Mouse (Mus musculus) hindbrain, embryonic 10.5 days (tissue): ENCODE results near the gene Vgll4. TPM values are rescaled to one million over a fixed set of nuclear protein-coding genes. Genes with fewer than 3 reads are reported as not detected.

Experiments used
- DNase-seq: peaks from one replicate; pipeline ENCODE4 v3.0.0-alpha.2; 2017; ENCODE audit warnings: low spot score
- H3K27ac ChIP-seq: fragments of 300-500 bp; sonication (generic); 2 replicates; pipeline ENCODE4 v1.5.1; 2016; ENCODE audit warnings: mild to moderate bottlenecking, moderate library complexity
- H3K27me3 ChIP-seq: fragments of 300-500 bp; sonication (generic); 2 replicates; pipeline ENCODE4 v1.6.1; 2016; ENCODE audit warnings: mild to moderate bottlenecking; ENCODE audit not compliant: poor library complexity, insufficient read depth, severe bottlenecking
- H3K36me3 ChIP-seq: fragments of 300-500 bp; sonication (generic); 2 replicates; pipeline ENCODE4 v1.6.1; 2016; ENCODE audit warnings: mild to moderate bottlenecking, moderate library complexity
- H3K4me1 ChIP-seq: fragments of 300-500 bp; sonication (generic); replicated peaks from 2 replicates; pipeline ENCODE4 v1.6.1; 2016; ENCODE audit warnings: mild to moderate bottlenecking
- H3K4me3 ChIP-seq: fragments of 300-500 bp; sonication (generic); 2 replicates; pipeline ENCODE4 v1.5.1; 2016; ENCODE audit warnings: mild to moderate bottlenecking, moderate library complexity
- H3K9me3 ChIP-seq: fragments of 300-500 bp; sonication (generic); 2 replicates; pipeline ENCODE4 v1.6.1; 2016; ENCODE audit warnings: mild to moderate bottlenecking, moderate library complexity
- WGBS: fragments of 180-500 bp; shearing (Covaris S2); methylation state at CpG from one replicate; pipeline ENCODE4 v1.1.7; 2016; 5-methylcytosine and 5-hydroxymethylcytosine counted together
- polyA plus RNA-seq: library from polyadenylated mRNA; unstranded; fragments of >200 nt; fragmentation: Nextera tagmentation; extraction: Ambion mirVana; gene quantifications from 2 replicates; pipeline ENCODE4 v1.2.1, GENCODE M21; 2016

Gene Vgll4
- polyA plus RNA-seq, 1 experiment from 2014 or later: 73.3 TPM

DNA sequence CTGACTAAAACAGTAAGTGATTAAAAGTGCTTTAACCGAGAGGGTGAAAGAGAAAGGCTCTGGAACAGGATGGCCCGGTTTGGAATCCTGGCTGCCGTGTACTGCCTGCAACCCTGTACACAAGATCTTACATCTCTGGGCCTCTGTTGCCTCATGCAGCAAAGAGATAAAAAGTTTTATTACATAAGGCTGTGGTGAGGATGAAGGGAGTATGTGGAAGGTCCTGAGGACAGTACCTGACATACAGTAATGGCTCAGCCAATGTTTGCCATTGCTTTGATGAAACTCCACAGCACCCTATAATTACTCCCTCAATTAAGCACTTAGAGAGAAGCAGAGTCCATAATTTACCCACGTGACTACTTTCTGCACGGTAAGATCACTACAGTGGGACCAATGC lies 27.1 kb upstream of the Vgll4 start:
- H3K27ac ChIP-seq: no peak overlapping the region
- WGBS: 89% methylated on average over 5 of the region's 5 CpGs
- DNase-seq: no peak
- no peaks in the 10 kb centered on the region for H3K4me1 ChIP-seq
- H3K27me3 ChIP-seq: no peaks in the 10 kb centered on the region
- H3K4me3 ChIP-seq: no peak overlapping the region
- 0 out of 2 replicates have a peak, but pooled peaks cover 2% of the 10 kb centered on the region for H3K9me3 ChIP-seq
- peaks cover 14% of the 10 kb centered on the region for H3K36me3 ChIP-seq

DNA sequence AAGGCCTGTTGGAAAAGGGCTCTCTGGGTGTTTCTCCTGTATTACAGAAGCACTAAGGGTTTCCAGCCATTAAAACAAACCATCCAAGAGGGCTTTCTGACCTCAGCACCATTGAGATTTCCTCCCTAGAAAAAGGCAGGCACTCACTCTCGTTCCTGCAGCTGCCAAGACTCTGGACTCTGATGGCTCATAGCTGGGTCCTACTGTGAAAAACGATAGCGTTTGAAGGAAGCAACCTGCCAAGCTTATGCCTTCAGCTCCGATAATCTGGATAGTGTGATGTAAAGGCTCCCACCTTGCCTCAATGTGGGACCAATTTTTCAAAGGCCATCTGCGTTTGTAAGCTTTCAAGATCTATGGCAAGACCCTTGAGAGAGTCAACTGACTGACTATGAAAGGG lies 24.3 kb upstream of the Vgll4 start:
- Histone ChIP-seq H3K4me1 (peaks cover 8% of the 10 kb centered on the region; the same call in 1 of the 2 replicates), H3K4me3 (no peak overlapping the region), H3K9me3 (0 out of 2 replicates have a peak, but pooled peaks cover 2% of the 10 kb centered on the region), H3K36me3 (no peaks in the 10 kb centered on the region), H3K27ac (no peak overlapping the region), H3K27me3 (no peaks in the 10 kb centered on the region)
- WGBS: 91% methylated on average over 5 of the region's 5 CpGs
- DNase-seq: no peak

DNA sequence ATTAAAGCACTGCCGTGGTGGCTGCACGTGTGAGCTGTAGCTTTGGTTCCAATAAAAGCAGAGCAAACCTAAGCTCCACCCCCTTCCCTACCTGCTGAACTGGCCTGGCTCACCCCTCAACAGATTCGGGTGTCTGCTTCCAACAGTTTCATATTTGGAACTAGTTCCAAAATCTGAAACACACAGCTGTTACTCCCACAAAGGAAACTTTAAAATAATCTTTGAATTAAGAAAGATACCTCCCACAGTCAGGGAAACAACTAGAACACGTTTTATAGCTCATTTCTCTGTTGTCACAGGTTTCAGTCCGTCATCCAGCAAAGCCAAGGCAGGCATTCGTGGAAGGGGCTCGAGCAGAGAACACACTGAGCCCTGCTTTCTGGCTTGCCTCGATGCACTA lies 23.9 kb upstream of the Vgll4 start:
- no peak overlapping the region for H3K27ac ChIP-seq
- peaks cover 10% of the 10 kb centered on the region; the same call in 1 of the 2 replicates for H3K4me1 ChIP-seq
- no peak for DNase-seq
- no peaks in the 10 kb centered on the region for H3K36me3 ChIP-seq
- H3K9me3 ChIP-seq: 0 out of 2 replicates have a peak, but pooled peaks cover 2% of the 10 kb centered on the region
- H3K27me3 ChIP-seq: no peaks in the 10 kb centered on the region
- no peak overlapping the region for H3K4me3 ChIP-seq
- 83% methylated on average over 8 of the region's 8 CpGs for WGBS

DNA sequence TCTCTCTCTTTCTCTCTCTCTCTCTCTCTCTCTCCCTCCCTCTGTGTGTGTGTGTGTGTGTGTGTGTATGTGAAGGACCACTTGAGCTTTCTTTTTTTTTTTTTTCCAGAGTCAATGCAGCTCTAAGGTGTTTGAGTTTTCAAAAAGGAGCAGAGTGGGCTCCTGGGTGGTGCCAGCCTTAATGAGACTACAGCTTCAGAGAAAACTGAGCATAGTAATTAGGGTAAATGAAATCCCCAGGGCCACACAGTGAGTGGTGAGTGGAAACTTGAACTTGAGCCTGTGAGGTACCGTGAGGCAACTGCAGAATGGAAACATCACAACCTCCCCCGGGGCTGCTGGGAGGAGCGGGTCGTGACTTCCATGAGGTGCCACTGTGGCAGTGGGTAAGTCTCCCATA lies 22.1 kb upstream of the Vgll4 start:
- no peaks in the 10 kb centered on the region for H3K36me3 ChIP-seq
- no peak overlapping the region for H3K4me3 ChIP-seq
- no peak overlapping the region for H3K27ac ChIP-seq
- H3K4me1 ChIP-seq: peaks cover 18% of the 10 kb centered on the region
- WGBS: 92% methylated on average over 4 of the region's 4 CpGs
- H3K9me3 ChIP-seq: 0 out of 2 replicates have a peak, but pooled peaks cover 2% of the 10 kb centered on the region
- no peak for DNase-seq
- H3K27me3 ChIP-seq: no peaks in the 10 kb centered on the region

DNA sequence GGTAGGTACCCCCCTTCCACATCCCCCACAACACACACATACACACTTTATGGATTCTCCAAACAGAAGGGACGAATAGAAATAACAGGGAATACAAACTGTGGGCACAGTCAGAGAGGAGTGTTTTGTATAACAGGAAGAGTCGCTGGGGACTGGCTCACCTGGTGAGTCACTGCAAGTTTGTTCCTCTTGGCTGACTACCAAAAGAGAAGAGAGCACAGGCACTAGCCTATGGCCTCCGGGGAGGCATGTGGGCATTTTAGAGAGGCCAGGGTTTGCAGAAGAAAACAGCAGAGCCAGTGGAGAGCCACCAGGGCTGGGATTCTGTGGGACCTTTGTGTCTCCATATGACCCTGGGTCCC lies 18.8 kb upstream of the Vgll4 start:
- 73% methylated on average over 3 of the region's 3 CpGs for WGBS
- no peak overlapping the region for H3K4me3 ChIP-seq

DNA sequence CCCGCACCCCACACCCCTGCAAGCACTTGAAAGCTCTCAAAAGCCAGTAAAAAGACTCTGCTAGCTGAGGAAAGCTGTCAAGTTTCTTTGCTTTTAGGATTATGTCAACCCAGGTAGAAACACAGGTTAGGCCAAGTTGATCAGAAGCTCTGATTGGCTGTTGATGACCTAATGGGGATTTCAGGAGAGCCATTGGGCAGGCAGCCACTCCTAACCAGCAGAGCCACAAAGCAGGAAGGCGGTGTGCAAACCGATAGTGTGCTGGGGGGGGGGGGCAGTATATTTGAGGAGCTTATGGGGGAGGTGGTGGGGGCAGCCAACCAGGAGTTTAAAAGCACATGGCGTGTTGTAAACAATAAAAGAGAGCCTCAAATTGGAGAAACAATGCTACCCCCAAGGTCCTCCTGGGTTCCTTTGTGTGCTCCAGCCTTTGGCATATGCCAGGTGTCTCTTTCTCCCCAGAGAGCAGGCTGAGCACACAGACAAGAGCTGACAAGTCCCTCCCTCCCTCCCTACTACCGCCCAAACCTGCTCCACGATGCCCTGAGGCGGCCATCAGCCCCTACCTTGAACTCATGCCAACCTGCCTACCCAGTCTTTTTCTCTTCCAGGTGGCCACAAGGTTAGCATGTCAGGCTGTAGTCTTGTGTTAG lies 18.3 kb upstream of the Vgll4 start:
- WGBS: 75% methylated on average over 7 of the region's 7 CpGs

More for the DNA sequence above, 18.8 kb upstream of the Vgll4 start:
- Histone ChIP-seq H3K4me1 (peaks cover 18% of the 10 kb centered on the region), H3K27me3 (no peaks in the 10 kb centered on the region), H3K27ac (no peak overlapping the region), H3K36me3 (no peaks in the 10 kb centered on the region), H3K9me3 (no peaks in the 10 kb centered on the region)
- DNase-seq: no peak

DNA sequence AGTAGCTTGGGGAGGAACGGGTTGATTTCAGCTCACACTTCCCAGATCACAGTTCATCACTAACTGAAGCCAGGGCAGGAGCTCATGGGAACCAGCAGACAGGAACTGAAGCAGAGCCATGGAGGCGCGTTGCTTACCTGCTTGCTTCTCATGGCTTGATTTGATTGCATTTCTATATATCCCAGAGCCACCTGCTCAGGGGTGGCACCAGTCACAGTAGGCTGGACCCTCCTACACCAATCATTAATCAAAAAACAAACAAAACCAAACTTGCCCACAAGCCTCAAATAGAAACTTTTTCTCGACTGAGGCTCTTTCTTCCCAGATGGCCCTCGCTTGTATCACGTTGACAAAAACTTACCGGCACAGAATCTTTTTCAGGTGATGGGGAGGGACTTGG lies 12.9 kb upstream of the Vgll4 start:
- Histone ChIP-seq H3K27ac (no peak overlapping the region), H3K4me1 (no peaks in the 10 kb centered on the region), H3K36me3 (no peaks in the 10 kb centered on the region), H3K4me3 (no peak overlapping the region), H3K9me3 (no peaks in the 10 kb centered on the region), H3K27me3 (no peaks in the 10 kb centered on the region)
- WGBS: 83% methylated on average over 7 of the region's 7 CpGs
- DNase-seq: no peak

More for the DNA sequence above, 18.3 kb upstream of the Vgll4 start:
- no peaks in the 10 kb centered on the region for H3K36me3 ChIP-seq
- H3K4me3 ChIP-seq: no peak overlapping the region
- H3K27me3 ChIP-seq: no peaks in the 10 kb centered on the region
- DNase-seq: no peak
- H3K4me1 ChIP-seq: peaks cover 18% of the 10 kb centered on the region
- no peaks in the 10 kb centered on the region for H3K9me3 ChIP-seq
- no peak overlapping the region for H3K27ac ChIP-seq

DNA sequence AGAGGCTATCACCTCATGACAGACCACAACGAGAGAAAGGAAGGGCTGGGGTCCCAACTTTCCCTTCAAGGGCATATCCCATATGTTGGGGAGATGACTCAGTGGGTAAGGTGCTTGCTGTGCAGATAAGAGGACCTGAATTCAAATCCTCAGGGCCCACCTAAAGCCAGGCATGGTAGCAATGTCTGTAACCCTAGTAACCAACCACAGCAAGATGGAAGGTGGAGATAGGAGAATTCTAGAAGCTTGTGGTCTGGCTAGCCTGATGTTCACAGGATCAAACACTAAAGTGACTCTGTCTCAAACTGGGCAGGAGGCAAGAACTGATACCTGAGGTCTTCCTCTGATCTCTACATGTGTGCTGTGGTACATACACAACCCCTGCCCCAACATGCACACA lies 9.9 kb upstream of the Vgll4 start:
- 92% methylated on average over 1 of the region's 1 CpGs for WGBS

DNA sequence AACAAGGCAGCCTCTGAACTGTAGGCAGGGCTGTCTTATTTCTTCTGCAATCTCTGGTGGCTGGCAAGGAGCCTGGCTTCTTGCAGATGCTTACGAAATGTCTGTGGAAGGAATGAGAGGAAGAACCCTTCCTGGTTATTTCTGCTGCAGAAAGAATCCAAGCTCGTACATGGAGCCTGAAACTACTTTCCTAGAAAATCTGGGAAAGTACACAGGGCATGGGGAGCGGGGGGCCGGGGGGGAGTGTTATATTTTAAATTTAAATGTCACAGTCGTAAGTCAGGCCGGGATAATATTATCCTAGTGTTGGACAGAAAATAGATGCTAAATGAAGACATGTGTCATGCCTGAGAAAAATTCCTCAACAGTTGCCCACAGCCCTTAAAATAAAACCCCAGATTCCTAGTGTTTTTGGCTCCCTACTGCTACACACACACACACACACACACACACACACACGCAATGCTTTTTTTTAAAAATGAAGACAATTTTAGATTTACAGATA lies 7.2 kb upstream of the Vgll4 start:
- Histone ChIP-seq H3K4me3 (no peak overlapping the region), H3K27me3 (peaks cover 13% of the 10 kb centered on the region; the same call in 1 of the 2 replicates), H3K4me1 (no peaks in the 10 kb centered on the region), H3K27ac (no peak overlapping the region), H3K36me3 (no peaks in the 10 kb centered on the region), H3K9me3 (no peaks in the 10 kb centered on the region)
- 88% methylated on average over 7 of the region's 7 CpGs for WGBS
- no peak for DNase-seq

More for the DNA sequence above, 9.9 kb upstream of the Vgll4 start:
- Histone ChIP-seq H3K27ac (no peak overlapping the region), H3K27me3 (no peaks in the 10 kb centered on the region), H3K36me3 (no peaks in the 10 kb centered on the region), H3K4me3 (no peak overlapping the region), H3K9me3 (no peaks in the 10 kb centered on the region), H3K4me1 (no peaks in the 10 kb centered on the region)
- DNase-seq: no peak

DNA sequence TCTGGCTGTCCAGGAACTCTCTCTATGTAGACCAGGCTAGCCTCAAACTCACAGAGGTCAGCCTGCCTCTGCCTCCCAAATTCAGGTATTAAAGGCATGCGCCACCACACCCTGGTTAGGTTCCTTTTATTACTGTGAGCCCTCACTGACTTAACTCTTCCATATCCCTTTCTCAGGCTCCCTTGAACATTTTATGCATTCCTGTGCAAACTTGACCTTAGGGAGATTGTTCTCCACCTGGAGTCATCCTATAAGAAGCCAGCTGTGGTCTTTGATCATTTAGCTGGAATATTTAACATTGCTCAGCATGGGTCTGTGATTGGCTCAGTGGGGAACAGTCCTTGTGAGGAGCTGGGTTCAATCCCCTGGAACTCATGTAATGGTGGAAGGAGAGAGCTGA lies 4.5 kb upstream of the Vgll4 start:
- H3K27me3 ChIP-seq: peaks cover 29% of the 10 kb centered on the region
- no peaks in the 10 kb centered on the region for H3K36me3 ChIP-seq
- H3K4me3 ChIP-seq: no peak overlapping the region
- H3K4me1 ChIP-seq: peaks cover 18% of the 10 kb centered on the region
- WGBS: 95% methylated on average over 1 of the region's 1 CpGs
- H3K9me3 ChIP-seq: 0 out of 2 replicates have a peak, but pooled peaks cover 4% of the 10 kb centered on the region
- DNase-seq: no peak
- H3K27ac ChIP-seq: no peak overlapping the region

DNA sequence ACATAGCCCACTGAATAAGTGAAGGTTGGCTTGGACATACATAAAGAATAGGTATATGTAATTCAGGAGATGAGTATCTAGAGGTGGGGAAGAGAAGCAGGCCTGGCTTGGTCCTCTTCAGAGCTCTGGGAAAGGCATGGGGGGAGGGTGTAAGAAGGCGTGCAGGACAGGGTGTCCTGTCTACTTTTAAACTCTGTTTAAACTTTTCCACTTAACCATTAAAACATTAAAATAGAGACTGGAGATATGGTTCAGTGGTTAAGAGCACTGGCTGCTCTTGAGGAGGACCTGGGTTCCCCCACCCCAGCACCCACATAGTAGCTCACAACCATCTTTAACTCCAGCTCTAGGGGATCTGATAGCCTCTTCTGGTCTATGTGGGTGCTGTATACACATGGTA lies 3.2 kb upstream of the Vgll4 start:
- Histone ChIP-seq H3K9me3 (0 out of 2 replicates have a peak, but pooled peaks cover 4% of the 10 kb centered on the region), H3K4me3 (no peak overlapping the region), H3K27ac (no peak overlapping the region), H3K27me3 (peaks cover 42% of the 10 kb centered on the region), H3K36me3 (no peaks in the 10 kb centered on the region), H3K4me1 (peaks cover 30% of the 10 kb centered on the region)
- WGBS: 80% methylated on average over 1 of the region's 1 CpGs
- no peak for DNase-seq

DNA sequence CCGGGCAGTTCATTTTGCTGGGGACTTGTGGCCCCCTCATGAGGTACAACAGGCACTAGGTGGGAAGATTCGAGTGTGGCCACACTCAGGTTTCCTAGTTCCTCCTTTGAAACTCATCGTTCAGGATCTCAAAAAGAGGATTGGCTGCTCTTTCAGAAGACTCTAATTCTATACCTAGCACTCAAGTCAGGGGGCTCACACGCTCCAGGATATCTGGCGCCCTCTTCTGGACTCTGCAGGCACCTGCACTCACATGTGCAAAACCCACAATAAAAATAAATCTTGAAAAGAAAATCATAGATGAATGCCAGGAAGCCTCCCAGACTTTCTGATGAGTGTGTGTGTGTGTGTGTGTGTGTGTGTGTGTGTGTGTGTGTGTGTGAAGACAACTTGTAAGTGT lies 1.1 kb upstream of the Vgll4 start:
- Histone ChIP-seq H3K27ac (no peak overlapping the region), H3K4me1 (peaks cover 35% of the 10 kb centered on the region), H3K9me3 (0 out of 2 replicates have a peak, but pooled peaks cover 4% of the 10 kb centered on the region), H3K4me3 (no peak overlapping the region), H3K36me3 (no peaks in the 10 kb centered on the region), H3K27me3 (peaks cover 62% of the 10 kb centered on the region)
- 74% methylated on average over 5 of the region's 5 CpGs for WGBS
- DNase-seq: no peak

DNA sequence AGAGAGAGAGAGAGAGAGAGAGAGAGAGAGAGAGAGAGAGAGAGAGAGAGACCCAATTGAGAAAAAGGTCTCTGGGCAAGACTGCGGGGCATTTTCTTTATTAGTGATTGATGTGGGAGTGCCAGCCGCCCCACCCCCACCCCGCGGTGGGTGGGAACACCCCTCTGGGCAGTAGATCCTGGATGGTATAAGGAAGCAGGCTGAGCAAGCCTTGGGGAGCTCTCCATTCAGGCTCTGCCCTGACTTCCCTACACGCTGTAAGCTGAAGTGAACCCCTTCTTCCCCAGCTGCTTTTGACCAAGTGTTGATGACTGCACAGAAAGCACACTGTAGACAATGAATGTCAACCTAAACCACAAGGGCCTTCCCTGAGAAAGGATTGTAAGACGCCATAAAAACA lies 592 bp upstream of the Vgll4 start:
- WGBS: 28% methylated on average over 6 of the region's 6 CpGs
- peaks cover 67% of the 10 kb centered on the region for H3K27me3 ChIP-seq
- no peak overlapping the region for H3K4me3 ChIP-seq
- 0 out of 2 replicates have a peak, but pooled peaks cover 4% of the 10 kb centered on the region for H3K9me3 ChIP-seq
- no peak overlapping the region for H3K27ac ChIP-seq
- no peak for DNase-seq
- H3K4me1 ChIP-seq: peaks cover 35% of the 10 kb centered on the region
- H3K36me3 ChIP-seq: no peaks in the 10 kb centered on the region
